ENCODE assay signal across 8 mouse cellular contexts in the genomic region with DNA sequence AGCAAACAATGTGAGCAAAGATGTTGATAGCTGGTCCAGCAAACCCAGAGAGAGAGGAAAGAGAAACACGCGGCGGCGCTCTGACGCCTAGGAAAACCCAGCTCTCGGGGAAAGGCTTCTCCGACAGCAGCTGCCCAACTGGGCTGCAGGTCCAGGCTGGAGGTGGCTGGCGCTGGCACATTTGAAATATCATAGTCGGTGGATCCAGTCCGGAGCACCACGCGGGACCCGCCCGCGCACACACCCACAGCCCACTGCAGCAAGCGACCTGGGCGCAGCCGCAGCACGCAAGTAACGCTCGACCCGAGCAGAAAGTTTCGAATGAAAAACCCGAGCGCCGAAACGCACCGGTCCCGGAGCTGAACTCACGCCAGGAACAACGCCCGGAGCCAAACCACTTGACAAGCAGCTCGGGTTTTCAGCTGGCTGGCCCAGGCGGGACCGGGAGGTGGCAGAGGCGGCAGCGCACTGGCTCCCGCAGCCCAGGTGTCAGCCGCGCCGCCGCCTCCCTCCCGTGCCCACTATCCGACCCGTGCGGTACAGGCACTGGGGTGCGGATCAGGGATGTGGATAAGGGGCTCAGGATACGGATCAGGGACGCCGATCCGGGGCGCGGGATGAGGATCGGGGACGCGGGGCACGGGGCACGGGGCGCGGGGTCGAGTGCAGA. TPM values are rescaled to one million over a fixed set of nuclear protein-coding genes. Genes with fewer than 3 reads are reported as not detected.
DNase-seq lines count a peak whose midpoint lies in the region; ATAC-seq lines count a peak whose summit lies in the region.

No protein-coding gene starts in this region.

- H3K4me2 ChIP-seq in embryonic facial prominence, embryonic 13.5 days, result peak overlapping the region; percentile 89
- peak overlapping the region; percentile 81 for H3K4me2 ChIP-seq in kidney, embryonic 14.5 days (replicated peaks; ENCODE audit: low read depth, low read length)
- H3K4me2 ChIP-seq in liver, embryonic 11.5 days, result peak overlapping the region; percentile 99
- peak overlapping the region; percentile 93 for H3K4me2 ChIP-seq in stomach, embryonic 14.5 days (replicated peaks; ENCODE audit: low read depth, low read length)

- peak; percentile 56; the same call in 1 of the 2 replicates for ATAC-seq in embryonic facial prominence, embryonic 13.5 days (ENCODE audit: insufficient number of reproducible peaks, insufficient read depth, low FRiP score, low TSS enrichment, low read depth)
- peak; percentile 70 for ATAC-seq in kidney, embryonic 14.5 days (ENCODE audit: low FRiP score, low TSS enrichment)
- ATAC-seq in liver, embryonic 11.5 days (replicated peaks; ENCODE audit: low FRiP score), result peak; percentile 59; the same call in 1 of the 2 replicates
- ATAC-seq in stomach, embryonic 14.5 days (ENCODE audit: insufficient number of reproducible peaks, insufficient read depth, low FRiP score, low read depth), result peak; percentile 70

- WGBS in embryonic facial prominence, embryonic 13.5 days, result 1% methylated on average over 60 of the region's 61 CpGs
- 1% methylated on average over 57 of the region's 61 CpGs for WGBS in kidney, embryonic 14.5 days
- 1% methylated on average over 61 of the region's 61 CpGs for WGBS in liver, embryonic 11.5 days
- under 1% methylated on average over 61 of the region's 61 CpGs for WGBS in stomach, embryonic 14.5 days

- no peaks in the 10 kb centered on the region for H3K9me3 ChIP-seq in embryonic facial prominence, embryonic 13.5 days
- no peaks in the 10 kb centered on the region for H3K9me3 ChIP-seq in kidney, embryonic 14.5 days (ENCODE audit: control insufficient read depth, low read length)
- H3K9me3 ChIP-seq in liver, embryonic 11.5 days (ENCODE audit: control insufficient read depth, low read length), result no peaks in the 10 kb centered on the region
- no peaks in the 10 kb centered on the region for H3K9me3 ChIP-seq in stomach, embryonic 14.5 days (ENCODE audit: control insufficient read depth, low read depth, low read length)

- peak overlapping the region; percentile 85 for H3K4me3 ChIP-seq in embryonic facial prominence, embryonic 13.5 days
- H3K4me3 ChIP-seq in kidney, embryonic 14.5 days (ENCODE audit: low read length), result peak overlapping the region; percentile 72
- H3K4me3 ChIP-seq in liver, embryonic 11.5 days (ENCODE audit: low read depth, low read length), result peak overlapping the region; percentile 86
- peak overlapping the region; percentile 77 for H3K4me3 ChIP-seq in stomach, embryonic 14.5 days (ENCODE audit: low read depth, low read length)

- peaks cover 8% of the 10 kb centered on the region for H3K4me1 ChIP-seq in embryonic facial prominence, embryonic 13.5 days
- H3K4me1 ChIP-seq in kidney, embryonic 14.5 days (ENCODE audit: control insufficient read depth, insufficient read depth, low read length), result 0 out of 2 replicates have a peak, but pooled peaks cover 3% of the 10 kb centered on the region
- no peaks in the 10 kb centered on the region; the same call in 1 of the 2 replicates for H3K4me1 ChIP-seq in liver, embryonic 11.5 days (replicated peaks; ENCODE audit: control insufficient read depth, insufficient read depth, low read length)
- H3K4me1 ChIP-seq in stomach, embryonic 14.5 days (ENCODE audit: control insufficient read depth, insufficient read depth, low read length), result peaks cover 3% of the 10 kb centered on the region; the same call in 1 of the 2 replicates

- H3K36me3 ChIP-seq in embryonic facial prominence, embryonic 13.5 days, result no peaks in the 10 kb centered on the region
- H3K36me3 ChIP-seq in kidney, embryonic 14.5 days (ENCODE audit: control insufficient read depth, insufficient read depth, low read length), result no peaks in the 10 kb centered on the region
- H3K36me3 ChIP-seq in liver, embryonic 11.5 days (ENCODE audit: control insufficient read depth, insufficient read depth, low read length), result no peaks in the 10 kb centered on the region
- no peaks in the 10 kb centered on the region for H3K36me3 ChIP-seq in stomach, embryonic 14.5 days (ENCODE audit: control insufficient read depth, insufficient read depth, low read length)

- H3K27me3 ChIP-seq in embryonic facial prominence, embryonic 13.5 days, result no peaks in the 10 kb centered on the region
- H3K27me3 ChIP-seq in kidney, embryonic 14.5 days (ENCODE audit: control insufficient read depth, insufficient read depth, low read length), result no peaks in the 10 kb centered on the region
- H3K27me3 ChIP-seq in liver, embryonic 11.5 days (replicated peaks; ENCODE audit: control insufficient read depth, insufficient read depth, low read length), result no peaks in the 10 kb centered on the region
- H3K27me3 ChIP-seq in stomach, embryonic 14.5 days (ENCODE audit: control insufficient read depth, insufficient read depth, low read length), result no peaks in the 10 kb centered on the region

- H3K9ac ChIP-seq in embryonic facial prominence, embryonic 13.5 days, result peak overlapping the region; percentile 83
- peak overlapping the region; percentile 73 for H3K9ac ChIP-seq in kidney, embryonic 14.5 days (ENCODE audit: low read depth, low read length)
- peak overlapping the region; percentile 73 for H3K9ac ChIP-seq in liver, embryonic 11.5 days (ENCODE audit: low read depth, low read length)
- H3K9ac ChIP-seq in stomach, embryonic 14.5 days (replicated peaks; ENCODE audit: low read depth, low read length), result peak overlapping the region; percentile 67

- DNase-seq in 3T3-L1 (ENCODE audit: low read depth, low spot score), result peak; percentile 76
- peak; percentile 69 for DNase-seq in adrenal gland, postnatal 25 days
- peak; percentile 42 to 48 for DNase-seq in heart, adult 9 months (ENCODE audit: low spot score in 2 of 2)
- peak; percentile 66 for DNase-seq in liver, embryonic 11.5 days (ENCODE audit: low spot score)
- DNase-seq in naive thymus-derived CD4-positive, alpha-beta T cell, adult 2 months (ENCODE audit: low read depth), result peak; percentile 56

- H3K27ac ChIP-seq in embryonic facial prominence, embryonic 13.5 days, result peak overlapping the region; percentile 86
- H3K27ac ChIP-seq in kidney, embryonic 14.5 days (ENCODE audit: low read depth, low read length), result no peak overlapping the region
- peak overlapping the region; percentile 16; the same call in 1 of the 2 replicates for H3K27ac ChIP-seq in liver, embryonic 11.5 days (ENCODE audit: low read depth, low read length)
- peak overlapping the region; percentile 75; the same call in 1 of the 2 replicates for H3K27ac ChIP-seq in stomach, embryonic 14.5 days (ENCODE audit: low read length)

RNA-seq across cellular contexts. Expression of gene Srpk2, which starts 9.5 kb away (rescaled TPM):
- total RNA-seq in adrenal gland, postnatal 25 days (2021), result 38.9 and 57.0 TPM in 2 replicates
- 64.8 and 67.0 TPM in 2 replicates for polyA plus RNA-seq in embryonic facial prominence, embryonic 13.5 days (2015; fragmentation: Nextera tagmentation; extraction: Ambion mirVana)
- polyA plus RNA-seq in kidney, embryonic 14.5 days (2014; fragmentation: Nextera tagmentation; extraction: Ambion mirVana), result 41.8 and 50.8 TPM in 2 replicates
- 20.7 and 20.8 TPM in 2 replicates for polyA plus RNA-seq in liver, embryonic 11.5 days (2014; fragmentation: Nextera tagmentation; extraction: Ambion mirVana)
- 58.4 and 61.8 TPM in 2 replicates for polyA plus RNA-seq in stomach, embryonic 14.5 days (2014; fragmentation: Nextera tagmentation; extraction: Ambion mirVana)
